Mouse (Mus musculus) midbrain, embryonic 16.5 days (tissue): ENCODE data around the gene Lrrfip1. TPM values are rescaled to one million over a fixed set of nuclear protein-coding genes. Genes with fewer than 3 reads are reported as not detected.

Experiments used
- ATAC-seq: fragments of 200-750 bp; cut with Nextera tagmentation; 2 replicates; pipeline ENCODE4 v1.8.0; 2017; ENCODE audit warnings: moderate TSS enrichment
- H3K27ac ChIP-seq: fragments of 300-500 bp; sonication (generic); 2 replicates; pipeline ENCODE4 v1.5.1; 2014; ENCODE audit warnings: mild to moderate bottlenecking, low read length, mixed read lengths
- H3K27me3 ChIP-seq: fragments of 300-500 bp; sonication (generic); 2 replicates; pipeline ENCODE4 v1.6.1; 2014; ENCODE audit warnings: low read depth, low read length, mixed read lengths; ENCODE audit not compliant: control insufficient read depth, insufficient read depth
- H3K36me3 ChIP-seq: fragments of 300-500 bp; sonication (generic); 2 replicates; pipeline ENCODE4 v1.6.1; 2014; ENCODE audit warnings: mild to moderate bottlenecking, low read length, moderate library complexity, mixed read lengths; ENCODE audit not compliant: control insufficient read depth, insufficient read depth
- H3K4me1 ChIP-seq: fragments of 300-500 bp; sonication (generic); 2 replicates; pipeline ENCODE4 v1.6.1; 2014; ENCODE audit warnings: mild to moderate bottlenecking, low read length, mixed read lengths; ENCODE audit not compliant: control insufficient read depth, insufficient read depth
- H3K4me2 ChIP-seq: fragments of 300-500 bp; sonication (generic); 2 replicates; pipeline ENCODE4 v1.6.1; 2014; ENCODE audit warnings: mild to moderate bottlenecking, low read length, mixed read lengths
- H3K4me3 ChIP-seq: fragments of 300-500 bp; sonication (generic); 2 replicates; pipeline ENCODE4 v1.5.1; 2014; ENCODE audit warnings: low read depth, mild to moderate bottlenecking, low read length, moderate library complexity, mixed read lengths
- H3K9ac ChIP-seq: fragments of 300-500 bp; sonication (generic); 2 replicates; pipeline ENCODE4 v1.6.1; 2014; ENCODE audit warnings: low read depth, low read length, mixed read lengths
- H3K9me3 ChIP-seq: fragments of 300-500 bp; sonication (generic); replicated peaks from 2 replicates; pipeline ENCODE4 v1.6.1; 2014; ENCODE audit warnings: mild to moderate bottlenecking, low read length, mixed read lengths; ENCODE audit not compliant: control insufficient read depth, poor library complexity, severe bottlenecking
- WGBS: fragments of 180-500 bp; shearing (Covaris S2); extraction: QIAGEN DNeasy Blood & Tissue Kit; methylation state at CpG from one replicate; pipeline ENCODE4 v1.1.7; 2014; 5-methylcytosine and 5-hydroxymethylcytosine counted together
- polyA plus RNA-seq: library from polyadenylated mRNA; unstranded; fragments of >200 nt; fragmentation: Nextera tagmentation; extraction: Ambion mirVana; gene quantifications from 2 replicates; pipeline ENCODE4 v1.2.1, GENCODE M21; 2015

Gene Lrrfip1
- polyA plus RNA-seq, 1 experiment from 2014 or later = 44.4 TPM

DNA sequence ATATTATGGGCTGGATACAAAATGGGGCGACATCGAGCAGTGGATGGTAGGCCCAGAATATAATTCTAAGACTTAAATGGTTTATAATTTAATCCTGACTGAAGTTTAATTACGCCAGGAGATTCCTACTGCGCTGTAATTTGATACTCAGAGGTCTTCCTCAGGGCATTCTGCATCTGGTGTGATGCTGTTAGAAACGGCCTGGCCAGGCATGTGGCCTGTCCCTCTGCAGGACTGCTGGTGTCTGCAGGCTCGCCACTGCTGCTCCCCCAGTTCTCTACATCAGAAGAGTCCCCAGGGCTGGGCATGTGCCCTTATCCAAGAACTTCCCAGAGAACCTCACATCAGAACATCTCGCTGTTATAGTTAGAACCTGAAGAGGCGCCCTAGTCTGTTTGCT is 78.4 kb downstream of the Lrrfip1 start:
- Histone ChIP-seq H3K4me2 (no peak overlapping the region), H3K4me1 (no peaks in the 10 kb centered on the region), H3K4me3 (no peak overlapping the region), H3K36me3 (no peaks in the 10 kb centered on the region), H3K9ac (no peak overlapping the region), H3K27me3 (no peaks in the 10 kb centered on the region), H3K27ac (no peak overlapping the region), H3K9me3 (no peaks in the 10 kb centered on the region)
- 57% methylated on average over 8 of the region's 8 CpGs for WGBS
- no peak for ATAC-seq

DNA sequence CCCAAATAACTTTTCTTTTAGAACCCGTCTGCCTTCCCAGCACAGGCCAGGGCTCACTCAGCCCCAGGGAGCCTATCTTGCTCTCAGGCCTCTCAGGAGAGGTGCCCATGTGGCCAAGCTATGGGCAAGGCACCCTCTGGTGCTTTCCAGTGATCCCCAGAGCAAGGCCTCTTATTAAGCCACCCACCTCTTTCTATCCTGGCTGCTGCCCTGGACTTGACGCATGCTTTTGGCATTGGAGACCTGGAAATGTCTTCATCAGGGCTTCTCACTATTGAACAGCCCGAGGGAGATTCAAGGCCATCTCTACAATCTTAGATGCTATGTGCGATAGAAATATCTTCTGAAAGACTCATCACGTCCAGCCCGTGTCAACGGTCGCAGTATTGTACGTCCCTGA is 78.9 kb downstream of the Lrrfip1 start:
- Histone ChIP-seq H3K9ac (no peak overlapping the region), H3K9me3 (no peaks in the 10 kb centered on the region), H3K4me3 (no peak overlapping the region), H3K4me2 (no peak overlapping the region), H3K27me3 (no peaks in the 10 kb centered on the region), H3K4me1 (no peaks in the 10 kb centered on the region), H3K36me3 (no peaks in the 10 kb centered on the region), H3K27ac (no peak overlapping the region)
- 79% methylated on average over 9 of the region's 9 CpGs for WGBS
- no peak for ATAC-seq

DNA sequence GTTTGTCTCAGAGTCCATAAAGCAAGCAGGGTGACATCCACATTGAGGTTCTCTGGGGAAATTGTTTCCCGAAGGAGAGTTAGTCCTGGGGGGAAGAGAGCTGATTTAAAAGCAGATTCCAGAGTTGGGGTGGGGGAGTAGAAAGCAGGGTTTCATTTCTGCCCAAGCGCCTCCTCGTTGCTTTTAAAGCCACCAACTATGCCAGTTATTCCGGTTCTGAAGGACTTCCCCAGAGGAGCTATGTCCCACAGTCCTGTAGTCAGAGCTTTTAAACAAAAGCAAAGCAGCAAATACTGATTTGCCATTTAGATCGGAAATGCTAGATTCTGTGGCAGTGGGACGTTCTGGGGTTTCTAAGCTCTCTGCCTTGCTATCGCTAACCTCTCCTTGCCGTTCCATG is 79.4 kb downstream of the Lrrfip1 start:
- no peaks in the 10 kb centered on the region for H3K9me3 ChIP-seq
- ATAC-seq = no peak
- H3K36me3 ChIP-seq = no peaks in the 10 kb centered on the region
- H3K4me3 ChIP-seq = no peak overlapping the region
- no peak overlapping the region for H3K27ac ChIP-seq
- no peaks in the 10 kb centered on the region for H3K4me1 ChIP-seq
- H3K27me3 ChIP-seq = no peaks in the 10 kb centered on the region
- H3K4me2 ChIP-seq = no peak overlapping the region
- 88% methylated on average over 8 of the region's 8 CpGs for WGBS
- no peak overlapping the region for H3K9ac ChIP-seq

DNA sequence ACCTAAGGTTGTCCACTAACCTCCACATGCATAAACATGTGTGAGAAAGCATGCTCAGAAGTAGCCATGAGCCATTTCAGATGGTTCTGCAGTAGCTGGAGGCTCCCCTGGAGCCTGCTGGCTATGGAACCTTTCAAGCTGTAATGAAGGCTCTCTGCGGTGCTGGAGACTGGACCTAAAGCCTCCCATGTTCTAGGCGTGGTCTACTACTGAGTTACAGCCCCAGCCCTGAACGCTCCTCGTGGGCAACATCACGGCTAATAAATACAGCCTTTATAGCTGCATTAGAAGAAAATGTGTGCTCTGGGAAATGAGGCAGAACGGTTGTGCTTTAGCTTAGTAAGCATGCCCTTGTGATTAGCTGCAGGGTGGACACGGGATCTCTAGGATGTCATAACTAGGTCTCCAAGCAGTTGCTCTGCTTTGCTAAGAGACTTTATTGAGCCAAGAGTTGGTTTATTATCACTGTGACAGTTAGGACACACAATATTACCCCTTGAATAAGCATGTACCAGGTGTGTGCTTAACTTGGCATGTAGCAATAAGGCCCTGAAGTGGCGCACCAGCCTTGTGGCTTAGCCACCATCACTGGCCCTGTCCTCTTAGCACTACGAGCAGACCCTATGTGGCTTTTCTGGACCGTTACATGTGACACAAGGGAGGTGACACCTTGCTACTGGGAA is 81.3 kb downstream of the Lrrfip1 start:
- no peak overlapping the region for H3K27ac ChIP-seq
- H3K9ac ChIP-seq = no peak overlapping the region
- H3K36me3 ChIP-seq = no peaks in the 10 kb centered on the region
- H3K4me3 ChIP-seq = no peak overlapping the region
- no peaks in the 10 kb centered on the region for H3K4me1 ChIP-seq
- no peak overlapping the region for H3K4me2 ChIP-seq
- no peaks in the 10 kb centered on the region for H3K27me3 ChIP-seq
- 89% methylated on average over 10 of the region's 10 CpGs for WGBS
- H3K9me3 ChIP-seq = no peaks in the 10 kb centered on the region
- no peak for ATAC-seq

DNA sequence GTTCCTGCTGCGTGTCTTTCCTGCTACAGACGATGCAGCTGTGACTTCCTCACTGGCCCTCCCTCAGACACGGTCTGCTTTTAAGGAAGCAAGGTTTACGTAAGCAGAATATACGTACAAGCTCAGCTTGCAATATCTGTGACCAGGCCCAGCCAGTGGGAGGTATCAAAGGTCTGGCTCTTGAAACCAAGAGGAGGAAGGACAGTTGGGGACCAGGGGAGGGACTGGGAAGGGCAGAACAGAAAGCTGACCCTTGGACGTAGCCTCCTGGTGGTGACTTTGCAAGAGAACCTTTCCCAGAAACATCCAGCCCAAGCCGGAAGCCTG is 81.8 kb downstream of the Lrrfip1 start:
- no peak overlapping the region for H3K9ac ChIP-seq
- no peak overlapping the region for H3K4me3 ChIP-seq
- 85% methylated on average over 7 of the region's 7 CpGs for WGBS
- H3K27me3 ChIP-seq = no peaks in the 10 kb centered on the region
- no peaks in the 10 kb centered on the region for H3K4me1 ChIP-seq
- H3K4me2 ChIP-seq = no peak overlapping the region
- H3K36me3 ChIP-seq = no peaks in the 10 kb centered on the region
- no peaks in the 10 kb centered on the region for H3K9me3 ChIP-seq
- H3K27ac ChIP-seq = no peak overlapping the region
- ATAC-seq = no peak

DNA sequence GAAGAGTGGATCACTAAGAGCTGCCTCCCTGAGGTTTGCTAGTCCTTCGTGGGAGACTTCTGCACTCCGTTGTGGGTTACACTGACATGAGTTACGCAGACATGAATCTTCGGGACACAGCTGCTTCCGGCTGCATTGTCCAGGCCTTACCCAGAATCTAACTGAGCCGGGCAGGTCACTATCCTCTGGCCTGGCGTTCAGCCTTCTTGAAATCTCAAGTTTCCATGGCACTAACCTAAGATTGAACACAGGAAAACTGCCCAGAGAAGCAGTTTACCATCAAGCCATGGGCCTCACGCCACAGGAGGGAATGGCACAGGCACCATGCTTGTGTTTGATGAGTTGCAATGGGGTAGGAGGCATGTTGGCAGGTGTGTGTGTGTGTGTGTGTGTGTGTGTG is 85.8 kb downstream of the Lrrfip1 start:
- H3K9me3 ChIP-seq = no peaks in the 10 kb centered on the region
- no peak overlapping the region for H3K27ac ChIP-seq
- no peaks in the 10 kb centered on the region for H3K27me3 ChIP-seq
- no peak for ATAC-seq
- no peaks in the 10 kb centered on the region for H3K4me1 ChIP-seq
- H3K4me2 ChIP-seq = no peak overlapping the region
- H3K36me3 ChIP-seq = no peaks in the 10 kb centered on the region
- WGBS = 92% methylated on average over 8 of the region's 8 CpGs
- H3K9ac ChIP-seq = no peak overlapping the region
- H3K4me3 ChIP-seq = no peak overlapping the region

DNA sequence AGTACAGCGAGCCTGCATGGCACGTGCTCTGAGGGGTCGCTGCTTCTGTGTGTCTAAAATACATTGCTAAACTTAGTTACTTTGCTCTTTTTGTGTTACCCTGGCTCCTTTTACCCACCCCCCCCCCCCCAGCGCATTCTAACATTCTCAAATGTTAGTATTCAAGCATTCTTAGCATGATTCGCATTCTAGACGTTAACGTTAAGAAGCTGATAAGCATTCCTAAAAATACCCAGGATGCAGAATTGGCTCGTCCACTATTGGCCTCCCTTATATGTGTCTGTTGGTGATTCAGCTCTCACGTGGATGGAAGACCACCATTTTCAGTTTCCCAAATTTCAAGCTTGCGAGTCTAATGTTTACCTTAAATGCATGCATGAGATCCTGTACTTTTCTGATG is 86.5 kb downstream of the Lrrfip1 start:
- no peaks in the 10 kb centered on the region for H3K4me1 ChIP-seq
- no peak for ATAC-seq
- H3K4me2 ChIP-seq = no peak overlapping the region
- H3K27ac ChIP-seq = no peak overlapping the region
- H3K27me3 ChIP-seq = no peaks in the 10 kb centered on the region
- no peaks in the 10 kb centered on the region for H3K9me3 ChIP-seq
- no peak overlapping the region for H3K9ac ChIP-seq
- H3K36me3 ChIP-seq = no peaks in the 10 kb centered on the region
- H3K4me3 ChIP-seq = no peak overlapping the region
- WGBS = 83% methylated on average over 10 of the region's 10 CpGs

DNA sequence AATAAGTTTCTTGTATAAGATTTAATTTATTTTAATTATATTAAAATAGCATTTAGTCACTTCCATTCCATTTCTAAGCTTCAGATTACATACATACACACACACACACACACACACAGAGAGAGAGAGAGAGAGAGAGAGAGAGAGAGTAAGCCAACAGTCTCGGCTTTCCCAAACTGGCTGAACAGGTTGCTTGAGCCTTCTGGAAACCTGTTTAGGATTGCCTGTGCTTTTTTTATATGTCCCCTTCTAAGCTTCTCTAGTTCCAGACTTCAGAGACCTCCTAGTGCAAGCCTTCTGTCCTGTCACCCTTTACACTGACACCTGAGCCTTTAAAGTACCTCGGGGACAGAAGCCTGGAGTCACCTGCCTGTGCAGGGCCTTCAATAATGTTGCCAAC is 87.1 kb downstream of the Lrrfip1 start:
- Histone ChIP-seq H3K4me3 (no peak overlapping the region), H3K27me3 (no peaks in the 10 kb centered on the region), H3K4me1 (no peaks in the 10 kb centered on the region), H3K36me3 (no peaks in the 10 kb centered on the region), H3K27ac (no peak overlapping the region), H3K4me2 (no peak overlapping the region), H3K9me3 (no peaks in the 10 kb centered on the region), H3K9ac (no peak overlapping the region)
- no peak for ATAC-seq
- 54% methylated on average over 2 of the region's 2 CpGs for WGBS

DNA sequence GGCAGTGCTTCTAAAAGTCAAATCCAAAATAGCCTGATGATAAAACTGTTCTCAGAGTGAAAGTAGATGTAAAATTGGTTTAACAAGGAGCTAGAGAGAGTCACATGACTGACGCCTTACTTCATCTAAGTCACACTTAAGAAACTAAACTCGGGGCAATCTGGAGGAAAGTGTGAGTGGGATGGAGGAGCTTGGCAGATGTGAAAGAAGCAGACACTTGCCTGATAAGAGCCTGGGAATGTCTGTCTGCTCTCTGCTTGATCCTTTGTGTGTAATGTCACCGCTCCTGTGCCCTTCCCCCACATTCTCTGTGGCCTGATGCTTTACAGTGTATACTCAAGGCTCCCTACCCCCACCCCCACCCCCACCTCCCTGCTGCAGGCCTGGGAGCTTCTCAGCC is 87.8 kb downstream of the Lrrfip1 start:
- Histone ChIP-seq H3K4me3 (no peak overlapping the region), H3K4me2 (no peak overlapping the region), H3K36me3 (no peaks in the 10 kb centered on the region), H3K9me3 (no peaks in the 10 kb centered on the region), H3K27me3 (no peaks in the 10 kb centered on the region), H3K4me1 (no peaks in the 10 kb centered on the region), H3K9ac (no peak overlapping the region), H3K27ac (no peak overlapping the region)
- ATAC-seq = no peak
- 50% methylated on average over 3 of the region's 3 CpGs for WGBS
